Mouse (Mus musculus) CH12.LX (cell line): ENCODE results near the gene Gm42715.

Experiments
- CTCF ChIP-seq, 2 experiments: IDR thresholded peaks in 1 of 2; conservative IDR thresholded peaks in 1 of 2; 2 replicates each; pipeline ENCODE4 v1.5.1; 2011 to 2012; ENCODE audit warnings: low read depth in 2 of 2, low read length in 2 of 2, improper control_type of control experiment in 1 of 2, inconsistent platforms in 1 of 2, mild to moderate bottlenecking in 1 of 2, moderate library complexity in 1 of 2
- IRF4 ChIP-seq: IDR thresholded peaks from 2 replicates; pipeline ENCODE4 v1.6.1; 2014; ENCODE audit warnings: low read depth, mild to moderate bottlenecking, inconsistent platforms, low read length, improper control_type of control experiment
- MAFK ChIP-seq: IDR thresholded peaks from 2 replicates; pipeline ENCODE4 v1.6.1; 2011; ENCODE audit warnings: low read length, improper control_type of control experiment; ENCODE audit not compliant: insufficient replicate concordance
- MXI1 ChIP-seq: IDR thresholded peaks from 2 replicates; pipeline ENCODE4 v1.6.1; 2011; ENCODE audit warnings: mild to moderate bottlenecking, low read depth, low read length, improper control_type of control experiment
- RAD21 ChIP-seq: IDR thresholded peaks from 2 replicates; pipeline ENCODE4 v1.6.1; 2011; ENCODE audit warnings: low read depth, mild to moderate bottlenecking, low read length, improper control_type of control experiment, moderate library complexity
- USF1 ChIP-seq: IDR thresholded peaks from 2 replicates; pipeline ENCODE4 v1.6.1; 2014; ENCODE audit warnings: low read depth, mild to moderate bottlenecking, inconsistent platforms, low read length, improper control_type of control experiment

- TF ChIP-seq MAFK (no peak), RAD21 (no peak), USF1 (no peak), MXI1 (no peak), CTCF (conservative IDR thresholded peaks at IDR 0.05 in 1 of 2, IDR thresholded peaks at IDR 0.05 in 1 of 2; ENCODE audit: low read depth in 2 of 2, low read length in 2 of 2) (no peak), IRF4 (no peak)
Measured at GRCm38 (mm10) chr7:127472060-127472459, 47.3 kb upstream of the Gm42715 start.
